Mouse (Mus musculus): ENCODE results near the gene Hgd. TPM values are rescaled to one million over a fixed set of nuclear protein-coding genes. Genes with fewer than 3 reads are reported as not detected.

The Hgd gene
- polyA plus RNA-seq, 1 experiment from 2014 or later = 0.17 TPM

DNA sequence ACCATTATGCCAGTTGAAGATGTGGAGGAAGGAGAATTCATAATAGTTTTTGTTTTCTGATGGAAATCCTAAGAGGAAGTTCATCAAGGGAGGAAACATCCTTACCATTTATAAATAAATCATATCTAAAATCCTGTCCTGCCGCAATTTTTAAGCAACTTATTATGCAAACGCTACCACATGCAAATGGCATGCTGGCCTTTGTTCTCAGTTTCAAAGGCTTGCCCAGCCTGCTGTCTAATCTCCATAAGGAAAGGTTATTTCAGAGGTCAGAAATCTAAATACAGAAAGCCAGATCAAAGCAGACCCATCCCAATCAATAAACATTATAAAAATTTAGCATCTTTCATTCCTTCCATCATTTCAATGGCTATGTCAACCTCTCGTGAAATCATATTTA is 1.9 kb downstream of the Hgd start:
- Histone ChIP-seq H3K9ac (no peak overlapping the region), H3K4me3 (ENCODE audit: low read depth, low read length) (no peak overlapping the region), H3K4me1 (ENCODE audit: insufficient read depth) (no peaks in the 10 kb centered on the region), H3K36me3 (ENCODE audit: insufficient read depth) (no peaks in the 10 kb centered on the region), H3K27me3 (ENCODE audit: insufficient read depth, low read length) (no peaks in the 10 kb centered on the region), H3K27ac (ENCODE audit: low read depth) (no peak overlapping the region), H3K9me3 (ENCODE audit: low read depth, low read length) (no peaks in the 10 kb centered on the region), H3K4me2 (no peak overlapping the region)
- WGBS = 68% methylated on average over 3 of the region's 3 CpGs
- TF ChIP-seq CTCF (IDR thresholded peaks at IDR 0.05; ENCODE audit: low read depth) = no peak
- DNase-seq (no peak), ATAC-seq (ENCODE audit: insufficient read depth) (no peak)

DNA sequence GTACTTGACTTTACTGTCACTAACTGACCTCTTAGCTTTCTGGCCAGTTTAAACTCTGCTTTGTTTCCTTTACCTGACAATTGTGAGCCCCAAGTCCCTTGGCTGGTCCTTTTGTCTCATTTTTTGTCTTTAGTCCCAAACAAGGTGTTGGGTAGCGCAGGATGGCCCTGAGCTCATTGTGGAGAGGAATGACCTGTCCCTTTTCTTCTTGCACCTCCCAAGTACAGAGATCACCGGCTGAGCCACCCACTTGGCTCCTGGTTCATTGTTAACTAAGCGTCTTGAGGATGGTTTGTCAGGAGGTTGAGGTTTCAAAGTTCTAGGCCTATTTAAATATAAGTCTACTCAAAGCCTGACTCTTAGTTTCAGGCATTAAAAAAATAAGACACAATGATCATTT is 3.4 kb downstream of the Hgd start:
- no peak for TF ChIP-seq CTCF (IDR thresholded peaks at IDR 0.05; ENCODE audit: low read depth)
- Histone ChIP-seq H3K4me3 (ENCODE audit: low read depth, low read length) (no peak overlapping the region), H3K36me3 (ENCODE audit: insufficient read depth) (no peaks in the 10 kb centered on the region), H3K27me3 (ENCODE audit: insufficient read depth, low read length) (no peaks in the 10 kb centered on the region), H3K9ac (no peak overlapping the region), H3K4me2 (no peak overlapping the region), H3K27ac (ENCODE audit: low read depth) (no peak overlapping the region), H3K9me3 (ENCODE audit: low read depth, low read length) (no peaks in the 10 kb centered on the region), H3K4me1 (ENCODE audit: insufficient read depth) (no peaks in the 10 kb centered on the region)
- ATAC-seq (ENCODE audit: insufficient read depth) (no peak), DNase-seq (no peak)
- 78% methylated on average over 3 of the region's 3 CpGs for WGBS

- H3K9ac ChIP-seq = no peak overlapping the region
Measured at GRCm38 (mm10) chr16:37583801-37584200, 3.8 kb downstream of the Hgd start.

DNA sequence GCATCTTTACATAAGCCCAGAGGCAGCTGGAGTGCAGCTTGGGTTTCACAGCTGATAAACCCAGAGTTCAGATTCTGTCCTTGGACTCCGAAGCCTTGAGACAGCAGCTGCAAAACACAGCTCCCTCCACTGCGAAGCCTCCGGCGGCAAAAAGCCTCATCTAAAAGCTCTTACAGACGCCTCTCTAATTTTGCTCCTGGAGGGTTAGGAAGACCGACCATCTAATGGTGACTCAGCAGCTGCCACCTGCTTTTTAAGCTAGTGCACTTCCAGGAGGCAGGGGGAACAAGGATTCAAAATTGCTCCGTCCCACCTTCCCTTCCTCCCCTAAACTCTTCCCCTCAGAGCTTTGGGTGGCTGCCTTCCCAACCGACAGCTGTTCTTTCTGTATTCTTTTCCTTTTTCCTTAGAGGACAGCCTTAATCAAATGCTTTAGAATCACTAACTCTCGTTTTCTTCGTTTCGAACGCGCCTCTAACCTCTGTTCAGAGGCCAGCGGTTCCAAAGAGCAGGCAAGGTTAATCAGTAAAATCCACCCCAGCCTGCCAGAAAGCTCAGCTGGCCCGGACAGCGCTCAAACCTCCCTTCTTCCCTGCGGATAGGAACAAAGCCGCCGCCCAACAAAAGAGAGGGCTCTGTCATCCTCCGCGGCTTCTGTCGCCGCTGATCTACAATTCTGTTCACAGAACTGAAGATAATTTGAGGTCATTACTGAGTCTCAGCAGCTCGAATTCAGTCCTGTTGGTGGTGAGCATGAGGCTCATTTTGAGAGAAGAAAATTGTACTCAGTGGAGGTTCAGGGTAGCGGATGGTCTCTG is 4.5 kb downstream of the Hgd start:
- TF ChIP-seq CTCF (IDR thresholded peaks at IDR 0.05; ENCODE audit: low read depth) = no peak
- Histone ChIP-seq H3K4me2 (peak overlapping the region; percentile 51), H3K36me3 (ENCODE audit: insufficient read depth) (no peaks in the 10 kb centered on the region), H3K27ac (ENCODE audit: low read depth) (no peak overlapping the region), H3K4me3 (ENCODE audit: low read depth, low read length) (peak overlapping the region; percentile 19), H3K9me3 (ENCODE audit: low read depth, low read length) (no peaks in the 10 kb centered on the region), H3K27me3 (ENCODE audit: insufficient read depth, low read length) (no peaks in the 10 kb centered on the region), H3K4me1 (ENCODE audit: insufficient read depth) (no peaks in the 10 kb centered on the region), H3K9ac (peak overlapping the region; percentile 17; the same call in 1 of the 2 replicates)
- WGBS = 5% methylated on average over 25 of the region's 25 CpGs
- peak; percentile 69 for DNase-seq
- peak; percentile 76 for ATAC-seq (ENCODE audit: insufficient read depth)

More at GRCm38 (mm10) chr16:37583801-37584200, 3.8 kb downstream of the Hgd start:
- 43% methylated on average over 6 of the region's 6 CpGs for WGBS
- DNase-seq = peak; percentile 2
- no peaks in the 10 kb centered on the region for H3K4me1 ChIP-seq (ENCODE audit: insufficient read depth)
- no peaks in the 10 kb centered on the region for H3K27me3 ChIP-seq (ENCODE audit: insufficient read depth, low read length)
- H3K4me3 ChIP-seq (ENCODE audit: low read depth, low read length) = peak overlapping the region; percentile 19; the same call in 1 of the 2 replicates
- no peak overlapping the region for H3K27ac ChIP-seq (ENCODE audit: low read depth)
- peak overlapping the region; percentile 51 for H3K4me2 ChIP-seq
- no peak for ATAC-seq (ENCODE audit: insufficient read depth)
- no peak for TF ChIP-seq CTCF (IDR thresholded peaks at IDR 0.05; ENCODE audit: low read depth)
- no peaks in the 10 kb centered on the region for H3K9me3 ChIP-seq (ENCODE audit: low read depth, low read length)
- H3K36me3 ChIP-seq (ENCODE audit: insufficient read depth) = no peaks in the 10 kb centered on the region

- no peak overlapping the region for H3K4me2 ChIP-seq
- WGBS = 54% methylated on average over 8 of the region's 8 CpGs
- no peaks in the 10 kb centered on the region for H3K27me3 ChIP-seq (ENCODE audit: insufficient read depth, low read length)
- peak; percentile 31; the same call in 1 of the 2 replicates for ATAC-seq (ENCODE audit: insufficient read depth)
- no peak for TF ChIP-seq CTCF (IDR thresholded peaks at IDR 0.05; ENCODE audit: low read depth)
- no peaks in the 10 kb centered on the region for H3K9me3 ChIP-seq (ENCODE audit: low read depth, low read length)
- no peaks in the 10 kb centered on the region for H3K36me3 ChIP-seq (ENCODE audit: insufficient read depth)
- no peaks in the 10 kb centered on the region for H3K4me1 ChIP-seq (ENCODE audit: insufficient read depth)
- H3K27ac ChIP-seq (ENCODE audit: low read depth) = no peak overlapping the region
- H3K4me3 ChIP-seq (ENCODE audit: low read depth, low read length) = no peak overlapping the region
- no peak for DNase-seq
- no peak overlapping the region for H3K9ac ChIP-seq
Measured at GRCm38 (mm10) chr16:37585129-37585563, 5.2 kb downstream of the Hgd start.

DNA sequence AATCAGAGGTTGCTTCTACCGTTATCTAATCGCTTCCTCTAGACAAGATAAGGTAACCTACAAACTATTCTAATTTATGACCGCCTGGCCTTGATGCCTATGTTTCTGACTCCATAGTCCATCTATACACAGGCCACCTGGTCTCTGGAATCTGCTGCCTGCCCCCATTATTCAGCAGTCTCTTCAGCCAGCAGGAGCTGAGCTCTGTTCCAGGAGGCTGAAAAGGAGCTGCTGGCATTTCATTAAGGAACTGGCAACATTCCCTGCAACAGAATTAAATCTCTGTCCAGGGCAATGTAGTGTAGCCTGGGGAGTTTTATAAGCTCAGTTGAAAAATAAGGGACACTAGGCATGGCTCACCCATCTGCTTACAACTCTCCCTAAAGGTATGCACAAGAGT is 11.0 kb downstream of the Hgd start:
- no peaks in the 10 kb centered on the region for H3K36me3 ChIP-seq (ENCODE audit: insufficient read depth)
- WGBS = 89% methylated on average over 3 of the region's 3 CpGs
- no peak overlapping the region for H3K9ac ChIP-seq
- H3K27me3 ChIP-seq (ENCODE audit: insufficient read depth, low read length) = no peaks in the 10 kb centered on the region
- ATAC-seq (ENCODE audit: insufficient read depth) (no peak), DNase-seq (no peak)
- no peaks in the 10 kb centered on the region for H3K4me1 ChIP-seq (ENCODE audit: insufficient read depth)
- H3K4me3 ChIP-seq (ENCODE audit: low read depth, low read length) = no peak overlapping the region
- TF ChIP-seq CTCF (IDR thresholded peaks at IDR 0.05; ENCODE audit: low read depth) = no peak
- H3K4me2 ChIP-seq = no peak overlapping the region
- no peaks in the 10 kb centered on the region for H3K9me3 ChIP-seq (ENCODE audit: low read depth, low read length)
- H3K27ac ChIP-seq (ENCODE audit: low read depth) = no peak overlapping the region

GRCm38 (mm10) chr16:37591551-37591950 is 11.6 kb downstream of the Hgd start:
- whole genome bisulfite sequencing = 84% methylated on average over 8 of the region's 8 CpGs
- no peak for TF ChIP-seq CTCF (IDR thresholded peaks at IDR 0.05; ENCODE audit: low read depth)
- no peak for DNase-seq
- Histone ChIP-seq H3K4me3 (ENCODE audit: low read depth, low read length) (no peak overlapping the region), H3K4me1 (ENCODE audit: insufficient read depth) (no peaks in the 10 kb centered on the region), H3K36me3 (ENCODE audit: insufficient read depth) (no peaks in the 10 kb centered on the region), H3K27me3 (ENCODE audit: insufficient read depth, low read length) (no peaks in the 10 kb centered on the region), H3K9ac (no peak overlapping the region), H3K4me2 (no peak overlapping the region), H3K27ac (ENCODE audit: low read depth) (no peak overlapping the region), H3K9me3 (ENCODE audit: low read depth, low read length) (no peaks in the 10 kb centered on the region)
- no peak for ATAC-seq (ENCODE audit: insufficient read depth)

Data from lung, embryonic 14.5 days (tissue).